Mouse (Mus musculus): ENCODE measurements around the gene Med31. TPM values are rescaled to one million over a fixed set of nuclear protein-coding genes. Genes with fewer than 3 reads are reported as not detected.

Med31 gene
- total and polyA plus RNA-seq, 2 experiments from 2014 or later = 13.2 to 30.8 TPM

GRCm38 (mm10) chr11:72196506-72196905, 18.9 kb downstream of the Med31 start:
- H3K36me3 ChIP-seq (replicated peaks; ENCODE audit: control insufficient read depth, insufficient read depth, low read length) = peaks cover 17% of the 10 kb centered on the region
- H3K4me1 ChIP-seq (ENCODE audit: control insufficient read depth, insufficient read depth) = no peaks in the 10 kb centered on the region
- TF ChIP-seq EP300 (IDR thresholded peaks at IDR 0.05; ENCODE audit: low read depth) (no peak), CTCF (IDR thresholded peaks at IDR 0.05; ENCODE audit: low read depth) (no peak)
- H3K4me2 ChIP-seq (ENCODE audit: low read depth, low read length) = no peak overlapping the region
- DNase-seq (ENCODE audit: low spot score) (no peak), ATAC-seq (ENCODE audit: insufficient read depth, low read depth) (no peak)
- H3K4me3 ChIP-seq (ENCODE audit: low read depth, low read length) = no peak overlapping the region
- no peak overlapping the region for H3K9ac ChIP-seq (replicated peaks; ENCODE audit: low read depth, low read length)
- no peaks in the 10 kb centered on the region for H3K27me3 ChIP-seq (ENCODE audit: control insufficient read depth, insufficient read depth, low read length)
- peak overlapping the region; percentile 68 for H3K27ac ChIP-seq (ENCODE audit: low read depth)
- WGBS = 69% methylated on average over 8 of the region's 8 CpGs
- H3K9me3 ChIP-seq (replicated peaks; ENCODE audit: control insufficient read depth, low read length) = no peaks in the 10 kb centered on the region

GRCm38 (mm10) chr11:72194259-72194658, 21.1 kb downstream of the Med31 start:
- Histone ChIP-seq H3K9ac (replicated peaks; ENCODE audit: low read depth, low read length) (no peak overlapping the region), H3K4me1 (ENCODE audit: control insufficient read depth, insufficient read depth) (no peaks in the 10 kb centered on the region), H3K27ac (ENCODE audit: low read depth) (no peak overlapping the region), H3K27me3 (ENCODE audit: control insufficient read depth, insufficient read depth, low read length) (no peaks in the 10 kb centered on the region), H3K36me3 (replicated peaks; ENCODE audit: control insufficient read depth, insufficient read depth, low read length) (peaks cover 28% of the 10 kb centered on the region), H3K9me3 (replicated peaks; ENCODE audit: control insufficient read depth, low read length) (no peaks in the 10 kb centered on the region), H3K4me2 (ENCODE audit: low read depth, low read length) (no peak overlapping the region), H3K4me3 (ENCODE audit: low read depth, low read length) (no peak overlapping the region)
- TF ChIP-seq CTCF (IDR thresholded peaks at IDR 0.05; ENCODE audit: low read depth) = no peak
- TF ChIP-seq EP300 (IDR thresholded peaks at IDR 0.05; ENCODE audit: low read depth) = no peak
- no peak for ATAC-seq (ENCODE audit: insufficient read depth, low read depth)
- WGBS = 78% methylated on average over 2 of the region's 2 CpGs
- DNase-seq (ENCODE audit: low spot score) = no peak

GRCm38 (mm10) chr11:72190857-72191256, 24.5 kb downstream of the Med31 start:
- H3K27me3 ChIP-seq (ENCODE audit: control insufficient read depth, insufficient read depth, low read length) = no peaks in the 10 kb centered on the region
- no peak overlapping the region for H3K27ac ChIP-seq (ENCODE audit: low read depth)
- no peak overlapping the region for H3K4me2 ChIP-seq (ENCODE audit: low read depth, low read length)
- peaks cover 38% of the 10 kb centered on the region for H3K36me3 ChIP-seq (replicated peaks; ENCODE audit: control insufficient read depth, insufficient read depth, low read length)
- H3K9ac ChIP-seq (replicated peaks; ENCODE audit: low read depth, low read length) = no peak overlapping the region
- no peak for ATAC-seq (ENCODE audit: insufficient read depth, low read depth)
- no peak overlapping the region for H3K4me3 ChIP-seq (ENCODE audit: low read depth, low read length)
- H3K9me3 ChIP-seq (replicated peaks; ENCODE audit: control insufficient read depth, low read length) = no peaks in the 10 kb centered on the region
- DNase-seq (ENCODE audit: low spot score) = no peak
- 86% methylated on average over 1 of the region's 1 CpGs for WGBS
- no peaks in the 10 kb centered on the region for H3K4me1 ChIP-seq (ENCODE audit: control insufficient read depth, insufficient read depth)
- no peak for TF ChIP-seq EP300 (IDR thresholded peaks at IDR 0.05; ENCODE audit: low read depth)
- TF ChIP-seq CTCF (IDR thresholded peaks at IDR 0.05; ENCODE audit: low read depth) = no peak

- H3K4me1 ChIP-seq (ENCODE audit: control insufficient read depth, insufficient read depth) = no peaks in the 10 kb centered on the region
- peaks cover 34% of the 10 kb centered on the region for H3K36me3 ChIP-seq (replicated peaks; ENCODE audit: control insufficient read depth, insufficient read depth, low read length)
- no peak overlapping the region for H3K9ac ChIP-seq (replicated peaks; ENCODE audit: low read depth, low read length)
- H3K27me3 ChIP-seq (ENCODE audit: control insufficient read depth, insufficient read depth, low read length) = no peaks in the 10 kb centered on the region
- no peak for DNase-seq (ENCODE audit: low spot score)
- TF ChIP-seq EP300 (IDR thresholded peaks at IDR 0.05; ENCODE audit: low read depth) = no peak
- no peak for TF ChIP-seq CTCF (IDR thresholded peaks at IDR 0.05; ENCODE audit: low read depth)
- H3K4me2 ChIP-seq (ENCODE audit: low read depth, low read length) = no peak overlapping the region
- no peaks in the 10 kb centered on the region for H3K9me3 ChIP-seq (replicated peaks; ENCODE audit: control insufficient read depth, low read length)
- no peak overlapping the region for H3K27ac ChIP-seq (ENCODE audit: low read depth)
- WGBS = 64% methylated on average over 4 of the region's 4 CpGs
- H3K4me3 ChIP-seq (ENCODE audit: low read depth, low read length) = no peak overlapping the region
- no peak for ATAC-seq (ENCODE audit: insufficient read depth, low read depth)
Observed at GRCm38 (mm10) chr11:72184252-72184651, 31.1 kb downstream of the Med31 start.

- WGBS = 93% methylated on average over 4 of the region's 4 CpGs
- Histone ChIP-seq H3K4me3 (ENCODE audit: low read depth, low read length) (no peak overlapping the region), H3K36me3 (replicated peaks; ENCODE audit: control insufficient read depth, insufficient read depth, low read length) (peaks cover 44% of the 10 kb centered on the region), H3K4me1 (ENCODE audit: control insufficient read depth, insufficient read depth) (no peaks in the 10 kb centered on the region), H3K9ac (replicated peaks; ENCODE audit: low read depth, low read length) (no peak overlapping the region), H3K27me3 (ENCODE audit: control insufficient read depth, insufficient read depth, low read length) (no peaks in the 10 kb centered on the region), H3K27ac (ENCODE audit: low read depth) (no peak overlapping the region), H3K4me2 (ENCODE audit: low read depth, low read length) (no peak overlapping the region), H3K9me3 (replicated peaks; ENCODE audit: control insufficient read depth, low read length) (no peaks in the 10 kb centered on the region)
- no peak for DNase-seq (ENCODE audit: low spot score)
- TF ChIP-seq EP300 (IDR thresholded peaks at IDR 0.05; ENCODE audit: low read depth) = no peak
- TF ChIP-seq CTCF (IDR thresholded peaks at IDR 0.05; ENCODE audit: low read depth) = no peak
- ATAC-seq (ENCODE audit: insufficient read depth, low read depth) = no peak
Observed at GRCm38 (mm10) chr11:72181136-72181535, 34.3 kb downstream of the Med31 start.

GRCm38 (mm10) chr11:72180556-72180955, 34.8 kb downstream of the Med31 start:
- no peak overlapping the region for H3K9ac ChIP-seq (replicated peaks; ENCODE audit: low read depth, low read length)
- no peak overlapping the region for H3K4me2 ChIP-seq (ENCODE audit: low read depth, low read length)
- no peaks in the 10 kb centered on the region for H3K4me1 ChIP-seq (ENCODE audit: control insufficient read depth, insufficient read depth)
- TF ChIP-seq CTCF (IDR thresholded peaks at IDR 0.05; ENCODE audit: low read depth) (no peak), EP300 (IDR thresholded peaks at IDR 0.05; ENCODE audit: low read depth) (no peak)
- ATAC-seq (ENCODE audit: insufficient read depth, low read depth) (no peak), DNase-seq (ENCODE audit: low spot score) (no peak)
- H3K27me3 ChIP-seq (ENCODE audit: control insufficient read depth, insufficient read depth, low read length) = no peaks in the 10 kb centered on the region
- no peak overlapping the region for H3K27ac ChIP-seq (ENCODE audit: low read depth)
- no peak overlapping the region for H3K4me3 ChIP-seq (ENCODE audit: low read depth, low read length)
- H3K9me3 ChIP-seq (replicated peaks; ENCODE audit: control insufficient read depth, low read length) = no peaks in the 10 kb centered on the region
- H3K36me3 ChIP-seq (replicated peaks; ENCODE audit: control insufficient read depth, insufficient read depth, low read length) = peaks cover 49% of the 10 kb centered on the region
- WGBS = 89% methylated on average over 5 of the region's 5 CpGs
